Mouse (Mus musculus) MEL (cell line): Measurements from ENCODE around the gene Wasf2. TPM values are rescaled to one million over a fixed set of nuclear protein-coding genes. Genes with fewer than 3 reads are reported as not detected.

Experiments used
- DNase-seq: peaks from one replicate; pipeline ENCODE4 v3.0.0; 2011; ENCODE audit warnings: low read depth, low spot score
- H3K27ac ChIP-seq: 2 replicates; pipeline ENCODE4 v1.5.1; 2012; ENCODE audit warnings: low read depth, mild to moderate bottlenecking, control low read depth, low read length, moderate library complexity; ENCODE audit not compliant: control insufficient read depth
- H3K27me3 ChIP-seq, 2 experiments: fragments of 150-350 bp in 1 of 2; sonication (generic) in 1 of 2; 2 replicates each; pipeline ENCODE4 v1.6.1; 2012; ENCODE audit warnings: low read length in 2 of 2, mild to moderate bottlenecking in 2 of 2, improper control_type of control experiment in 1 of 2, moderate library complexity in 1 of 2; ENCODE audit not compliant: insufficient read depth in 2 of 2, control insufficient read depth in 1 of 2
- H3K36me3 ChIP-seq, 2 experiments: 2 replicates each; pipeline ENCODE4 v1.6.1; 2012 to 2014; ENCODE audit warnings: low read length in 2 of 2, improper control_type of control experiment in 1 of 2, inconsistent platforms in 1 of 2, mild to moderate bottlenecking in 1 of 2; ENCODE audit not compliant: insufficient read depth in 2 of 2, control insufficient read depth in 1 of 2
- H3K4me1 ChIP-seq, 2 experiments: fragments of 150-350 bp in 1 of 2; sonication (generic) in 1 of 2; 2 replicates each; pipeline ENCODE4 v1.6.1; 2012; ENCODE audit warnings: low read length in 2 of 2, improper control_type of control experiment in 1 of 2, mild to moderate bottlenecking in 1 of 2; ENCODE audit not compliant: insufficient read depth in 2 of 2, control insufficient read depth in 1 of 2
- H3K4me3 ChIP-seq, 2 experiments: fragments of 150-350 bp in 1 of 2; sonication (generic) in 1 of 2; 2 replicates each; pipeline ENCODE4 v1.5.1; 2012; ENCODE audit warnings: low read depth in 2 of 2, low read length in 2 of 2, mild to moderate bottlenecking in 2 of 2, moderate library complexity in 2 of 2, control low read depth in 1 of 2, improper control_type of control experiment in 1 of 2; ENCODE audit not compliant: control insufficient read depth in 1 of 2, insufficient read depth in 1 of 2
- H3K79me2 ChIP-seq: 2 replicates; pipeline ENCODE4 v1.6.1; 2012; ENCODE audit warnings: mild to moderate bottlenecking, low read length, moderate library complexity; ENCODE audit not compliant: control insufficient read depth, poor library complexity, insufficient read depth
- H3K9ac ChIP-seq: 2 replicates; pipeline ENCODE4 v1.6.1; 2012; ENCODE audit warnings: low read depth, mild to moderate bottlenecking, control low read depth, low read length, moderate library complexity; ENCODE audit not compliant: control insufficient read depth, poor library complexity, severe bottlenecking
- H3K9me3 ChIP-seq: fragments of 150-350 bp; sonication (generic); replicated peaks from 2 replicates; pipeline ENCODE4 v1.6.1; 2012; ENCODE audit warnings: mild to moderate bottlenecking, low read length, improper control_type of control experiment, moderate library complexity; ENCODE audit not compliant: insufficient read depth
- E2F4 ChIP-seq: IDR thresholded peaks from 2 replicates; pipeline ENCODE4 v1.6.1; 2011; ENCODE audit warnings: low read depth, low read length, improper control_type of control experiment, borderline replicate concordance
- EP300 ChIP-seq, 2 experiments: IDR thresholded peaks; 2 replicates each; pipeline ENCODE4 v1.6.1; 2011; ENCODE audit warnings: improper control_type of control experiment in 2 of 2, low read length in 2 of 2, low read depth in 1 of 2, mild to moderate bottlenecking in 1 of 2
- JUND ChIP-seq: IDR thresholded peaks from 2 replicates; pipeline ENCODE4 v1.6.1; 2011; ENCODE audit warnings: low read depth, mild to moderate bottlenecking, improper control_type of control experiment, low read length
- MAFK ChIP-seq: IDR thresholded peaks from 2 replicates; pipeline ENCODE4 v1.6.1; 2011; ENCODE audit warnings: low read depth, mild to moderate bottlenecking, low read length, improper control_type of control experiment, borderline replicate concordance
- MAX ChIP-seq: IDR thresholded peaks from 2 replicates; pipeline ENCODE4 v1.6.1; 2011; ENCODE audit warnings: low read length, improper control_type of control experiment
- MYB ChIP-seq: IDR thresholded peaks from 2 replicates; pipeline ENCODE4 v1.6.1; 2011; ENCODE audit warnings: mild to moderate bottlenecking, low read depth, low read length, improper control_type of control experiment
- POLR2A ChIP-seq, 2 experiments: IDR thresholded peaks; 2 replicates each; pipeline ENCODE4 v1.6.1; 2011 to 2012; ENCODE audit warnings: low read length in 2 of 2, mild to moderate bottlenecking in 2 of 2, control low read depth in 1 of 2, improper control_type of control experiment in 1 of 2, low read depth in 1 of 2, moderate library complexity in 1 of 2; ENCODE audit not compliant: control insufficient read depth in 1 of 2, insufficient read depth in 1 of 2, poor library complexity in 1 of 2
- POLR2AphosphoS2 ChIP-seq: IDR thresholded peaks from 2 replicates; pipeline ENCODE4 v1.6.1; 2011; ENCODE audit warnings: low read length, improper control_type of control experiment
- POLR2AphosphoS5 ChIP-seq: IDR thresholded peaks from 2 replicates; pipeline ENCODE4 v1.6.1; 2012; ENCODE audit warnings: low read depth, borderline replicate concordance, mild to moderate bottlenecking, inconsistent platforms, low read length, moderate library complexity, mixed read lengths
- SMC3 ChIP-seq: IDR thresholded peaks from 2 replicates; pipeline ENCODE4 v1.6.1; 2011; ENCODE audit warnings: low read depth, low read length, improper control_type of control experiment
- TAL1 ChIP-seq: IDR thresholded peaks from 2 replicates; pipeline ENCODE4 v1.6.1; 2012; ENCODE audit warnings: mild to moderate bottlenecking, inconsistent platforms, low read length, moderate library complexity, mixed read lengths
- TBP ChIP-seq: IDR thresholded peaks from 2 replicates; pipeline ENCODE4 v1.8.0; 2011; ENCODE audit warnings: low read depth, low read length, improper control_type of control experiment
- TCF12 ChIP-seq: IDR thresholded peaks from 2 replicates; pipeline ENCODE4 v1.6.1; 2014; ENCODE audit warnings: low read depth, mild to moderate bottlenecking, inconsistent platforms, low read length, improper control_type of control experiment, moderate library complexity
- USF1 ChIP-seq: IDR thresholded peaks from 2 replicates; pipeline ENCODE4 v1.6.1; 2014; ENCODE audit warnings: low read depth, mild to moderate bottlenecking, inconsistent platforms, low read length, improper control_type of control experiment, moderate library complexity
- USF2 ChIP-seq, 2 experiments: IDR thresholded peaks; 2 replicates each; pipeline ENCODE4 v1.6.1; 2011 to 2012; ENCODE audit warnings: improper control_type of control experiment in 2 of 2, low read length in 2 of 2, borderline replicate concordance in 1 of 2, inconsistent platforms in 1 of 2, low read depth in 1 of 2, mild to moderate bottlenecking in 1 of 2; ENCODE audit not compliant: insufficient read depth in 1 of 2
- ZMIZ1 ChIP-seq: IDR thresholded peaks from 2 replicates; pipeline ENCODE4 v1.6.1; 2012; ENCODE audit warnings: low read depth, mild to moderate bottlenecking, inconsistent platforms, low read length, improper control_type of control experiment, moderate library complexity
- polyA plus RNA-seq, 2 experiments: library from polyadenylated mRNA; stranded (reverse) in 1 of 2; unstranded in 1 of 2; fragments of >175 nt in 1 of 2; fragments of >200 nt in 1 of 2; gene quantifications; 2 replicates each; pipeline versions ENCODE4 v1.2.1 to v1.2.4; 2012; ENCODE audit warnings: low replicate concordance in 2 of 2, low read depth in 1 of 2; ENCODE audit not compliant: insufficient read length in 2 of 2, insufficient read depth in 1 of 2, missing spikeins in 1 of 2
- total RNA-seq: library from RNA; depleted of rRNA; stranded (reverse); fragments of 300-350 nt; gene quantifications from 2 replicates; pipeline ENCODE4 v1.2.3, GENCODE M21; 2012

The Wasf2 gene
- total and polyA plus RNA-seq, 3 experiments: 16.4 to 53.7 TPM; not detected in 1

DNA sequence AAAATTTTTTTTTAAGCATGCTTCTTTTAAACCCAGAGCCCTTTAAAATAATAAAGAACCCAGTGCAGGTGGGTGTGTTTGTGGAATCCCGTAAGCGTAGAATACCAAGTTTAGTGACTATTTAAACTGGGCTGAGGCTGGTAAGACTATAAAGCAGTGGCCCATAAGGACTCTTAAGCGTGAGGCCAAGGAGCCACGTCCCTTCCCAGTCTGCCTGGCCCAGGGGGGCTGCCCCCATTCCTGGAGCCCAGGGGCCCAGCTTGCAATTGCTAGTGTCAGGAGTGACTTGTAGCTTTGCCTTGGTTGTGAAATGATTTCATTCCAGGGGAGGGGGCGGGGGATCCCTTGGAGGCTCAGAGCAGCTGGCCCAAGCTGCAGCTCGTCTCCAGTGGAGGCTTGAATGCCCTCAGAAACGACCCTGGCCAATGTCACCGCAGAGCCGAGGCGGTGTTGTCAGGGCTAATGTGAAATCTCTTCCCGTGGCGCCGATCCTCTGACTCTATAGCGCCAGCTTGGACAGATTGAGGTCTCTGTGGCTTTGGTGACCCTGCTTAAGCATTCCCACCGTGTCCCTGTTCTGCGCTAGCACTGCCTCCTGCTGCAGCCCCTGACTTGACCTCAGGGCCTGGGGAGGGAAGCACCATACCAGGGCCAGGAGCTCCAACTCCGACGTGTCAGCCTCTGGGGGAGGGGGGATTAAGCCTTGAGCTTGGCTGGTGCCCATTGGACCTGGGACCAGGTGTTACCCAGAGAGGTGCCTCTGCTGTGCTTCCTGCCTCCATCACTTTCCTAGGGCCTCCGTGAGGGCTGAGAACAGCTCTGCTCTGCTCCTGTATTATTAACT lies 68.3 kb downstream of the Wasf2 start:
- TF ChIP-seq MAFK (no peak), TAL1 (no peak), POLR2AphosphoS2 (no peak), USF1 (no peak), MYB (no peak), JUND (no peak), TBP (no peak), EP300 (IDR thresholded peaks at IDR 0.05; ENCODE audit: low read depth in 1 of 2, low read length in 2 of 2) (no peak), SMC3 (no peak), MAX (no peak), E2F4 (no peak), TCF12 (no peak)
- H3K4me3 ChIP-seq: no peak overlapping the region
- H3K36me3 ChIP-seq: peaks cover 0 to 2% of the 10 kb centered on the region in 2 experiments; a peak in 1 of 4 replicates
- no peaks in the 10 kb centered on the region for H3K79me2 ChIP-seq
- DNase-seq: no peak
- no peaks in the 10 kb centered on the region for H3K27me3 ChIP-seq
- no peak overlapping the region for H3K9ac ChIP-seq
- H3K27ac ChIP-seq: no peak overlapping the region
- H3K9me3 ChIP-seq: no peaks in the 10 kb centered on the region
- no peaks in the 10 kb centered on the region for H3K4me1 ChIP-seq

DNA sequence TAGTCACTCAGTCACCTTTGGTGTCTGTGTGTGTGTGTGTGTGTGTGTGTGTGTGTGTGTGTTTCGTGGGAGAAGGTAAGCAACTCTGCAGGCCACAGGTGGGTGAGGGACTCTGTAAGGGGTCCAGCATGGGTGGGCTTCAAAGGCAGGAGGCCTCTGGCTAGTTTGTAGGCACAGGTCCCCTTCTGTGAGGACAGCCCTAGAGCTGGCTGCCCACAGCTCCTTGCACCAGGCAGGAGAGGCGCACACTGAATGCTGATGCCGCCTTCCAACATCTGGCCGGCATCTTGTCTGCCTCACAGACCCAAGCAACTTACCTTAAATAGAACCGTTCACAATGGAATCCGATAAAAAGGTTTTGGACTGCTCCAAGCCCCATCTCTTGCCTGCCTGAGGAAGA lies 69.4 kb downstream of the Wasf2 start:
- Histone ChIP-seq H3K79me2 (no peaks in the 10 kb centered on the region), H3K4me1 (no peaks in the 10 kb centered on the region), H3K36me3 (peaks cover 0 to 2% of the 10 kb centered on the region in 2 experiments; a peak in 1 of 4 replicates), H3K4me3 (no peak overlapping the region), H3K9ac (no peak overlapping the region), H3K27ac (no peak overlapping the region), H3K27me3 (no peaks in the 10 kb centered on the region), H3K9me3 (no peaks in the 10 kb centered on the region)
- DNase-seq: no peak
- TF ChIP-seq ZMIZ1 (no peak), POLR2A (IDR thresholded peaks at IDR 0.05; ENCODE audit: control insufficient read depth in 1 of 2, insufficient read depth in 1 of 2, low read depth in 1 of 2, low read length in 2 of 2, poor library complexity in 1 of 2) (no peak), POLR2AphosphoS5 (no peak), EP300 (IDR thresholded peaks at IDR 0.05; ENCODE audit: low read depth in 1 of 2, low read length in 2 of 2) (no peak), USF2 (IDR thresholded peaks at IDR 0.05; ENCODE audit: borderline replicate concordance in 1 of 2, insufficient read depth in 1 of 2, low read depth in 1 of 2, low read length in 2 of 2) (no peak)
